Mouse (Mus musculus): ENCODE results near the gene Il13ra2.
"Not testable (repeated sequence)": the region's sequence is repeated elsewhere in the genome, so short reads cannot be mapped to it uniquely, and the experiment has no call there.

Il13ra2 gene

GRCm38 (mm10) chrX:147429129-147429528 is at the start of gene Il13ra2:
Gene Il13ra2, minus strand, starts transcription at chrX:147429192.
- DNase-seq (ENCODE audit: low read depth in 2 of 2, low spot score in 2 of 2), result no peak

- not testable (repeated sequence) for DNase-seq (ENCODE audit: low read depth in 2 of 2, low spot score in 2 of 2)
Measured at GRCm38 (mm10) chrX:147453610-147454009, 24.6 kb upstream of the Il13ra2 start, which contains the start of gene Vmn1r239-ps. Gene Vmn1r239-ps, minus strand, starts transcription at chrX:147453710.

DNA sequence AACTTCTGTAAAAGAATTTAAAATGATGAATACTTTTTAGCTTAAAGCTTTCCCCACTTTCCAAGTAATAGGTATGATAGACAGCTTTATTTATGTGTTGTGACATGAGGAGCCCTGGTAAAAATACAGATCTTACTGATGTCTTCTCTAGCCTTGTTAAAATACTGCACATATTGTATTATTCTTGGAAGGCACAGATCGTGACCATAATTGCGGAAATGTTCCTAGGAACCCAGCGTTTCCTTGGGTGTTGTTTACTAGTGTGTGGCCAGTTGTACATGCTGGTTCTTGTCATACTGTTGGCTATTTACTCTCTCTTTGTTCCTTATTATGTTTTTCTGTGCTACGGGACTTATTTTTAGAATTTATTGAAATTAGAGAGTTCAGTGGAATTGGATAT is 14.4 kb upstream of the Il13ra2 start:
- DNase-seq (ENCODE audit: low read depth in 2 of 2, low spot score in 2 of 2), result no peak

GRCm38 (mm10) chrX:147435400-147435799 is 6.4 kb upstream of the Il13ra2 start:
- DNase-seq (ENCODE audit: low read depth in 2 of 2, low spot score in 2 of 2), result no peak

DNA sequence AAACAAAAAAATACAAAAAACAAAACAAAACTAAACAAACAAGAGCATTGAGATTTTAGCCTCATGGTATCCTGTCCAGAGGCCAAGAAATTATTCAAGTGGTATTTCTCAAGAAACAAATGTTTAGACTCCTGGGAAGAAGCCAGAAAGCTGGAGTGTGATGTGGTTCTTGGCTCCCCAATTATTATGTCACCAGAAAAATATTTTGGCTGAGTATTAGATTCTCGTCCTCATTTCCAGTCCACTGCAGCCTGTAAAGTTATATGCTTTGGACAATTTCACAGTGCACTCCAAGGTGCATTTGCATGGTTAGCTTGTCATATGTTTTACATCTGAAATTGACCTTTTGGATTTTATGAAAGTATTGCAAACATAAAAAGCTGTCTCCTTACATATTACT is 761 bp upstream of the Il13ra2 start:
- no peak for DNase-seq (ENCODE audit: low read depth in 2 of 2, low spot score in 2 of 2)

DNA sequence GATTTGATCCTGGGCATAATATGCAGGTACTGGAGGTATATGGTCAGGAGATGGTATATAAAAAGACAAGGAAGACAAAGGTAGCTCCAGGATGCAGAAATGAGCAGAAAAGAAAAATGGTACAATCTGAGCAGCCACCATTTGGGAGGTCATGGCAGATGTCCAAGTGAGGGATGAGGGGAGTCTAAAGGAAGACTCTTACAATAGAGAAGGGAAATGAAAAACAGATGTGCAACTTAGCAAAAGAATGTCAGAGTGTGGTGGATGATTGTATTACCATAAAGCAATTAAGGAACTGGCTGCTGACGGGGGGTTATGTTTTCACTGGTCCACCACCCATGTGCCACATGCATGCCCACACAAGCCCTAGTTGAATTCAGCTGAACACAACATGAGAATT is 35.5 kb downstream of the Il13ra2 start:
- no peak for DNase-seq (ENCODE audit: low read depth in 2 of 2, low spot score in 2 of 2)

DNA sequence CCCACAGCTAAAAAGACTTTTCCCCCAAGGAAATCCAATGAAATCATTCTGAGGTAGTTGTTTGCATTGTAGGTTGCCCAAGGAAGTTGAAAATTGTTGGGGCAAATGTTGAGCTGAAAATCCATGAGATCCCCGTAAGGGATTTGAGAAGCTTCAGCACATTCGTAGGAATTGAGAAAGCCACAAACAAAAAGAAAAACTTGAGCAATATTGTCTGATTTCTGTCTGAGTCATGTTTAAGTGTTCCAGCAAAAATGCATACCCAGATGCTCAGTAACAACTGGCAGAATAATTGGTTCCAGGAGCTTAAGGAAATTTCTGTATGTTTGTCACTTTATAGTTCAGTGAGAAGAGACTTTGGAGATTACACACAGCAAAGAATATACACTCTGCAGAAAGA is 79.8 kb downstream of the Il13ra2 start:
- DNase-seq (ENCODE audit: low read depth in 2 of 2, low spot score in 2 of 2), result no peak
